Mouse (Mus musculus): ENCODE results near the gene B3gat2.

GRCm38 (mm10) chr1:23731324-23731723 lies 30.2 kb upstream of the B3gat2 start:
- no peak for TF ChIP-seq POLR2A (IDR thresholded peaks at IDR 0.05; ENCODE audit: borderline replicate concordance, control insufficient read depth, low read depth, low read length)
- TF ChIP-seq CTCF (IDR thresholded peaks at IDR 0.05; ENCODE audit: control insufficient read depth, insufficient read depth, low read length) = no peak

All from bone marrow, adult 2 months (tissue).